Mouse (Mus musculus): ENCODE measurements around the gene Ap3m1. TPM values are rescaled to one million over a fixed set of nuclear protein-coding genes. Genes with fewer than 3 reads are reported as not detected.

Ap3m1 gene
- polyA plus RNA-seq (2012; rRNA removed), result 83.5 and 101 TPM in 2 replicates

GRCm38 (mm10) chr14:21052112-21052780, at the start of gene Ap3m1, which contains the start of gene Adk:
Gene Ap3m1 (minus strand): TSS chr14:21052508.
Gene Adk (plus strand): TSS chr14:21052574.

Other genes with a start within 250 kb of the Ap3m1 start
- 2.2 and 3.1 TPM in 2 replicates for gene Plau, start 215.8 kb downstream of the Ap3m1 start, polyA plus RNA-seq (2012; rRNA removed)
- gene Vcl, start 123.1 kb downstream of the Ap3m1 start, polyA plus RNA-seq (2012; rRNA removed), result 21.6 and 28.8 TPM in 2 replicates
- 27.9 TPM in 2 replicates for gene Adk, start 66 bp upstream of the Ap3m1 start, polyA plus RNA-seq (2012; rRNA removed)

Data from central nervous system, embryonic 14 days (tissue).